Mouse (Mus musculus) ES-Bruce4 (cell line): ENCODE results near the gene Pip5k1b. TPM values are rescaled to one million over a fixed set of nuclear protein-coding genes. Genes with fewer than 3 reads are reported as not detected.

Experiments used
- H3K27ac ChIP-seq: 2 replicates; pipeline ENCODE4 v1.5.1; 2012; ENCODE audit warnings: low read length, inconsistent platforms; ENCODE audit not compliant: insufficient read depth
- H3K27me3 ChIP-seq: 2 replicates; pipeline ENCODE4 v1.6.1; 2012; ENCODE audit warnings: mild to moderate bottlenecking, low read length, inconsistent platforms; ENCODE audit not compliant: control insufficient read depth, poor library complexity, insufficient read depth, severe bottlenecking
- H3K36me3 ChIP-seq: 2 replicates; pipeline ENCODE4 v1.6.1; 2012; ENCODE audit warnings: inconsistent platforms, mild to moderate bottlenecking, low read length, moderate library complexity; ENCODE audit not compliant: control insufficient read depth, poor library complexity, insufficient read depth, severe bottlenecking
- H3K4me1 ChIP-seq: one replicate; pipeline ENCODE4 v1.8.1; 2011; ENCODE audit warnings: low read length; ENCODE audit not compliant: control insufficient read depth, insufficient read depth
- H3K4me3 ChIP-seq: 2 replicates; pipeline ENCODE4 v1.5.1; 2011; ENCODE audit warnings: low read depth, mild to moderate bottlenecking, low read length
- H3K9ac ChIP-seq: 2 replicates; pipeline ENCODE4 v1.6.1; 2012; ENCODE audit warnings: low read depth, mild to moderate bottlenecking, inconsistent platforms; ENCODE audit not compliant: poor library complexity, severe bottlenecking
- H3K9me3 ChIP-seq: replicated peaks from 2 replicates; pipeline ENCODE4 v1.6.1; 2012; ENCODE audit warnings: mild to moderate bottlenecking, low read length, inconsistent platforms; ENCODE audit not compliant: control insufficient read depth, poor library complexity, insufficient read depth, severe bottlenecking
- CTCF ChIP-seq: IDR thresholded peaks from one replicate; pipeline ENCODE4 v1.8.1; 2011; ENCODE audit warnings: low read depth, low read length
- EP300 ChIP-seq: IDR thresholded peaks from 2 replicates; pipeline ENCODE4 v1.6.1; 2011; ENCODE audit warnings: low read depth, low read length; ENCODE audit not compliant: insufficient read depth
- POLR2A ChIP-seq: IDR thresholded peaks from one replicate; pipeline ENCODE4 v1.8.1; 2011; ENCODE audit warnings: low read length; ENCODE audit not compliant: insufficient read depth
- polyA plus RNA-seq: library from polyadenylated mRNA; stranded (reverse); fragments of >200 nt; gene quantifications from 2 replicates; pipeline ENCODE4 v1.2.4, GENCODE M21; 2011; ENCODE audit warnings: low read depth; ENCODE audit not compliant: missing spikeins, insufficient read depth, insufficient read length

Pip5k1b gene
- polyA plus RNA-seq, 1 experiment: 4.0 TPM

DNA sequence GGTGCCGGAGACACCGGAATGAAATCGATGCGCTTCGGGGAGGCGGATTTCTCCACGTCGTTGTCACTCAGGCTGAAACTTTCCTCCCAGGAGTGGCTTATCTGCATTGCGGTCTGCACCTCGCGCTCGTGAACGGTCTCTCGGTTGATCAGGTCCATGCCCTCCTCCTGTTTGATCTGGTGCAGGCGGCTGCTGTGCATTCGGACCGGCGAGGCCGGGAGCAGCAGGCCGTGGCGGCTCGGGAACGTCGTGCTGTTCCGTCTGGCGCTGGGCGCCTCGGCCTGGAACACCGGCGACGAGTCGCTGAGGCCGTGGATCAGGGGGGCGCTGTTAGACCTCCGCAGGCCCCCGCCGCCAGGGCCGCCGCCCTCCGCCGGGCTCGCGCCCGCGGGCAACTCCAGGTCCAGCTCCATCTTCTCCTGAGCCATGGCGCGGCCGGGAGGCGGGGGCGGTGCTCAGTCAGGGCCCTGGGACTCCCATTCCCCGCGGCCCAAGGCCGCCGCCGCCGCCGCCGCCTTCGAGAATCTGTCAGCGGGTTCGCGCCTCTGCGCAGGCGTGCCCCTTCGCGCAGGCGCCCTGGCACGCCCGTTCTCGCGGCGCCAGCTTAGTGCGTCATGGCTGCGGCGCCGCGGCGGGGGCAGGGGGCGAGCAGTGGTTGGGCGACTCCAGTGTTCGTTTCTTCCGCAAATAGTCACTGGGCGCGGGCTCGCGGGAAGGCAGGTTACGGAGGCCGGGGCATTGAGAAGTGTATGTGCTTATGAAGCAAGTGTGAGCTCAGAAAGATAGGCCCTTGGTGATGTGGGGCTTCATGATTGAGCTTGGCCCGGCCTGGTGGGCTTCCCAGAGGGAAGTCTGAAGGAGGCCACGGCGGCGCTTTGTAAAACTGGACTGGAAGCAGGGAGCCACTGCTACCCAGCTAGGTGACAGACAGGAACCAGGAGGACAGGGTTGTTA lies 78.5 kb downstream of the Pip5k1b start, which contains the start of gene Fam122a:
Gene Fam122a (minus strand): TSS at position 428 of the 954 bp plus-strand sequence.
- no peaks in the 10 kb centered on the region for H3K27me3 ChIP-seq

GRCm38 (mm10) chr19:24476461-24476860 lies 79.2 kb downstream of the Pip5k1b start:
- H3K4me1 ChIP-seq: no peaks in the 10 kb centered on the region
- H3K9me3 ChIP-seq: no peaks in the 10 kb centered on the region
- TF ChIP-seq EP300 (no peak), CTCF (no peak), POLR2A (no peak)
- peak overlapping the region; percentile 79 for H3K9ac ChIP-seq
- no peaks in the 10 kb centered on the region for H3K36me3 ChIP-seq
- H3K27me3 ChIP-seq: no peaks in the 10 kb centered on the region
- no peak overlapping the region for H3K27ac ChIP-seq
- peak overlapping the region; percentile 95 for H3K4me3 ChIP-seq

More for the DNA sequence above, 78.5 kb downstream of the Pip5k1b start, which contains the start of gene Fam122a:
- TF ChIP-seq CTCF: no peak
- H3K9ac ChIP-seq: peak within 1 kb of the TSS; percentile 79
- no peaks in the 10 kb centered on the region for H3K9me3 ChIP-seq
- H3K36me3 ChIP-seq: no peaks in the 10 kb centered on the region
- H3K4me1 ChIP-seq: no peaks in the 10 kb centered on the region
- H3K4me3 ChIP-seq: peak within 1 kb of the TSS; percentile 95
- no peak within 1 kb of the TSS for H3K27ac ChIP-seq

DNA sequence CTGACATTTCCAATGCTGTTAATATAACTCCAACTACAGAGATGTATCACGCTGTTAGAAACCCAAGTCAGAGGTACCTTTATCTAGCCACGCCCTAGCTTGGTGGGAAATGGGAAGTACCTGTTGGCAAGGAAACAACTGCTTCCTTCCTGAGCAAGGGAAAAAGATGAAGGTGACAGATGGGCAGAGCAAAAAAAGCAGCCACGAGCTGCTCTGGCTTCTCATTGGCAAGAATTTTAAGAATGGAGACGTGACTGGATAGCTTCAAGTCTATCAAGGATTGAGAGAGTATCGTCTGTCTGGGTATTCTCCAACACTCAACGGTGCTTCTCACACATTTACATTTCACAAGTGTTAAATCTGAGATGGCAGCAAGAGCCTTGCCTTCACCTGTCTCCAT lies 80.4 kb downstream of the Pip5k1b start:
- Histone ChIP-seq H3K4me1 (no peaks in the 10 kb centered on the region), H3K27me3 (no peaks in the 10 kb centered on the region), H3K9ac (no peak overlapping the region), H3K27ac (no peak overlapping the region), H3K4me3 (no peak overlapping the region), H3K9me3 (no peaks in the 10 kb centered on the region), H3K36me3 (no peaks in the 10 kb centered on the region)
- TF ChIP-seq EP300 (no peak), CTCF (no peak), POLR2A (no peak)

DNA sequence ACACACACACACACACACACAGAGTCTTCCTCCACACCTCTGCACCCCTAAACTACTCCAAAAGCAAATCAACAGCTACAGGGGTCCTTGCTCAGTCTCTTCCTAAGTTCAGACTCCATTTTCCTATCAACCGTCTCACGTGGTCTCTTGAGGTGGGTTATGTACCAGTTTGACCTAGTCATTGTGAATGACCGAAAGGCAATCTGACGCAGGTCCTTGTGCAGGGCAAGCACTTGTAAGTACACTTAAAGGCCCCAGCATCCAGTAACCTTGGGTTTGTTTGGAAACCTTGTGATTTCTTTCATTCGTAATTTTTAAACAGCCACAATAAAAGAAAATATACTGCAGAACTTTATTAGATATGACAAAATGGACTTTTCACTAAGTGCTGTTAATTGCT lies 83.2 kb downstream of the Pip5k1b start:
- no peak for TF ChIP-seq EP300
- Histone ChIP-seq H3K9ac (no peak overlapping the region), H3K36me3 (no peaks in the 10 kb centered on the region)

GRCm38 (mm10) chr19:24471538-24471937 lies 84.1 kb downstream of the Pip5k1b start:
- Histone ChIP-seq H3K9ac (no peak overlapping the region), H3K4me3 (no peak overlapping the region), H3K9me3 (no peaks in the 10 kb centered on the region), H3K27me3 (no peaks in the 10 kb centered on the region; the same call in 1 of the 2 replicates), H3K4me1 (no peaks in the 10 kb centered on the region), H3K27ac (no peak overlapping the region), H3K36me3 (no peaks in the 10 kb centered on the region)
- TF ChIP-seq POLR2A: no peak
- TF ChIP-seq CTCF: no peak
- TF ChIP-seq EP300: no peak

More for the DNA sequence above, 83.2 kb downstream of the Pip5k1b start:
- no peaks in the 10 kb centered on the region for H3K9me3 ChIP-seq
- no peak overlapping the region for H3K4me3 ChIP-seq
- H3K4me1 ChIP-seq: no peaks in the 10 kb centered on the region
- H3K27me3 ChIP-seq: no peaks in the 10 kb centered on the region
- no peak overlapping the region for H3K27ac ChIP-seq

DNA sequence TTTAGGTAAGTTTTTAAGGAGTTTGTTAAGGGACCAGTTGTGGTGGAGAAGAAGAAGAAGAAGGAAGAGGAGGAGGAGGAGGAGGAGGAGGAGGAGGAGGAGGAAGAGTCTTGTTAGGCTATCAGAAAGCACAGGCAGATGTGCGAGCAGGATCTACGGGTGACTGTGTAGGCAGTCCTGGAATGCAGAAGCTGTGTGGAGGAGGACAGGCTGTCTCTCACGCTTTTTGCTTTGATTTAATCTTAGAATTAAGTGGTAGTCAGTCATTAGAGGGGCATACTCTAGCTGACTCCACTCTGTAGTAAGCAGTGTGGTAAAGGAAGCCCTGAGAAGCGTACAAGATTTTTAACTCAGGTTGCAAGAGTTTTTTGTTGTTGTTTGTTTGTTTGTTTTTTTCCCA lies 86.5 kb downstream of the Pip5k1b start:
- TF ChIP-seq EP300: no peak
- no peak for TF ChIP-seq POLR2A
- no peak for TF ChIP-seq CTCF
- H3K9ac ChIP-seq: no peak overlapping the region
- no peak overlapping the region for H3K27ac ChIP-seq
- H3K36me3 ChIP-seq: no peaks in the 10 kb centered on the region
- H3K27me3 ChIP-seq: no peaks in the 10 kb centered on the region; the same call in 1 of the 2 replicates
- no peaks in the 10 kb centered on the region for H3K9me3 ChIP-seq
- H3K4me3 ChIP-seq: no peak overlapping the region
- H3K4me1 ChIP-seq: no peaks in the 10 kb centered on the region
